ENCODE assay signal across 19 mouse cellular contexts in genomic region chr19:19535131-19535530, GRCm38 (mm10).
DNase-seq lines count a peak whose midpoint lies in the region; ATAC-seq and TF ChIP-seq lines count a peak whose summit lies in the region.
"Had no signal": no experiment of that assay in that cellular context is flagged by ENCODE, and none has a peak within 500 bp of the region (broad histone marks: within the 10 kb centered on the region; RNA-seq: fewer than 3 reads in every experiment).

No protein-coding gene starts in this region.

- H3K36me3 ChIP-seq in midbrain, postnatal 0 days (ENCODE audit: insufficient read depth, low read length): no peaks in the 10 kb centered on the region
- no peaks in the 10 kb centered on the region for H3K36me3 ChIP-seq in midbrain, embryonic 10.5 days
- H3K36me3 ChIP-seq: embryonic facial prominence, embryonic 12.5 days; forebrain, embryonic 15.5 days; heart, embryonic 13.5 days had no signal

- DNase-seq in cerebellum, postnatal 25 days: peak; percentile 8 to 16
- DNase-seq in cerebellum, adult 8-10 months: no peak
- DNase-seq in frontal cortex, postnatal 14 days (ENCODE audit: low spot score in 2 of 2): no peak
- DNase-seq in midbrain, postnatal 0 days (ENCODE audit: low spot score): peak; percentile 41
- DNase-seq in midbrain, embryonic 10.5 days (ENCODE audit: low spot score): no peak
- DNase-seq in left cerebral cortex, adult 18-20 months (ENCODE audit: low spot score in 2 of 2): no peak
- DNase-seq: adrenal gland, postnatal 14 days; gastrocnemius, postnatal 36 days; heart, adult 11 months; heart, postnatal 36 days; kidney, adult 11 months had no signal

- H3K27ac ChIP-seq in midbrain, postnatal 0 days (ENCODE audit: low read depth, low read length): no peak overlapping the region
- H3K27ac ChIP-seq in midbrain, embryonic 10.5 days (replicated peaks): no peak overlapping the region
- H3K27ac ChIP-seq: embryonic facial prominence, embryonic 12.5 days; forebrain, embryonic 15.5 days; heart, embryonic 13.5 days had no signal

- H3K9ac ChIP-seq in midbrain, postnatal 0 days (replicated peaks; ENCODE audit: low read length, poor library complexity, severe bottlenecking): no peak overlapping the region
- H3K9ac ChIP-seq: embryonic facial prominence, embryonic 12.5 days; forebrain, embryonic 15.5 days; heart, embryonic 13.5 days had no signal

- no peak overlapping the region for H3K4me2 ChIP-seq in midbrain, postnatal 0 days (ENCODE audit: low read depth, low read length, poor library complexity, severe bottlenecking)
- H3K4me2 ChIP-seq: embryonic facial prominence, embryonic 12.5 days; forebrain, embryonic 15.5 days; heart, embryonic 13.5 days had no signal

- 57% methylated on average over 2 of the region's 2 CpGs for whole genome bisulfite sequencing in midbrain, postnatal 0 days
- WGBS in midbrain, embryonic 10.5 days: 85% methylated on average over 2 of the region's 2 CpGs

- ATAC-seq in frontal cortex, adult (ENCODE audit: low TSS enrichment): peak; percentile 31; the same call in 1 of the 2 replicates
- no peak for ATAC-seq in midbrain, postnatal 0 days (ENCODE audit: low FRiP score)
- ATAC-seq: activated CD4-positive, CD25-positive, alpha-beta regulatory T cell, adult 4 months; forebrain, embryonic 15.5 days; hindbrain, embryonic 16.5 days; Patski had no signal

- H3K4me1 ChIP-seq in midbrain, postnatal 0 days (ENCODE audit: insufficient read depth, low read length): no peaks in the 10 kb centered on the region
- H3K4me1 ChIP-seq in midbrain, embryonic 10.5 days: no peaks in the 10 kb centered on the region
- H3K4me1 ChIP-seq: embryonic facial prominence, embryonic 12.5 days; forebrain, embryonic 15.5 days; heart, embryonic 13.5 days had no signal

- TF ChIP-seq CTCF in midbrain, postnatal 0 days (IDR thresholded peaks at IDR 0.05): no peak

- H3K27me3 ChIP-seq in midbrain, postnatal 0 days (ENCODE audit: insufficient read depth, low read length): no peaks in the 10 kb centered on the region
- no peaks in the 10 kb centered on the region for H3K27me3 ChIP-seq in midbrain, embryonic 10.5 days (ENCODE audit: low read depth, poor library complexity, severe bottlenecking)
- H3K27me3 ChIP-seq: CH12.LX; embryonic facial prominence, embryonic 12.5 days; forebrain, embryonic 15.5 days; heart, embryonic 13.5 days had no signal

- H3K9me3 ChIP-seq in midbrain, postnatal 0 days (ENCODE audit: low read length): no peaks in the 10 kb centered on the region
- H3K9me3 ChIP-seq in midbrain, embryonic 10.5 days (replicated peaks): no peaks in the 10 kb centered on the region
- H3K9me3 ChIP-seq: embryonic facial prominence, embryonic 12.5 days; forebrain, embryonic 15.5 days; heart, embryonic 13.5 days had no signal

- H3K4me3 ChIP-seq in midbrain, postnatal 0 days (ENCODE audit: low read depth, low read length): no peak overlapping the region
- H3K4me3 ChIP-seq in midbrain, embryonic 10.5 days: no peak overlapping the region
- H3K4me3 ChIP-seq: embryonic facial prominence, embryonic 12.5 days; forebrain, embryonic 15.5 days; heart, embryonic 13.5 days had no signal

Comparison
In these comparisons a context has a peak if more than half of its experiments do, and no peak if none do; other contexts are left out.
1. DNase-seq: peak in cerebellum, postnatal 25 days (2 of 2) and midbrain, postnatal 0 days (single experiment); none in cerebellum, adult 8-10 months (single experiment), frontal cortex, postnatal 14 days (0 of 2), midbrain, embryonic 10.5 days (single experiment) and left cerebral cortex, adult 18-20 months (0 of 2).